In the genomic region with DNA sequence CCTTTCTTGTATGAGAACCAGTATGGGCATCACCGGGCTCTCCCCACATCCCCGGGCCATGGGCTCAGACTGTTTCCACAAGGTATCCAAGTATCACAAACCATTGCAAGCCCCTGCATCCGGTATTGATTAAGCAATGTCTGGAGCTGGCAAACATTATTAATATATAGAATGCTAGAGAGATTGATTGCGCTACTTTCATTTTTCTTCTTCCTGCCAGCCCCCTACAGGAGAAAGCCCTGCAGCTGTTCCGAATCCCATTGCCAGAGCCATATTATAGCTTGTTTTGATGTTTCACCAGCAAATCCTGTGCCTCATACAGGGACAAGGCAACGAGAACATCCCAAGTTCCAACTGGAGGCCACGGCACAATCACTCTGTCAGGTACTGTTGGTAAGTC, we compare ENCODE assay signal across 7 mouse cellular contexts.
"Had no signal": no experiment of that assay in that cellular context is flagged by ENCODE, and none has a peak within 500 bp of the region (broad histone marks: within the 10 kb centered on the region; RNA-seq: fewer than 3 reads in every experiment).

No protein-coding gene starts in this region.

- ATAC-seq: intestine, embryonic 16.5 days; lung, postnatal 0 days; midbrain, embryonic 13.5 days had no signal

- DNase-seq: thymus, postnatal 36 days had no signal

- H3K27ac ChIP-seq: kidney, embryonic 15.5 days; liver, embryonic 15.5 days; midbrain, embryonic 13.5 days had no signal

- H3K9ac ChIP-seq: kidney, embryonic 15.5 days; liver, embryonic 15.5 days; midbrain, embryonic 13.5 days had no signal

- H3K4me3 ChIP-seq: kidney, embryonic 15.5 days; liver, embryonic 15.5 days; midbrain, embryonic 13.5 days had no signal

- H3K27me3 ChIP-seq: kidney, embryonic 15.5 days; liver, embryonic 15.5 days; midbrain, embryonic 13.5 days had no signal

- H3K4me1 ChIP-seq: liver, embryonic 15.5 days; midbrain, embryonic 13.5 days had no signal

- H3K4me2 ChIP-seq: kidney, embryonic 15.5 days; liver, embryonic 11.5 days; liver, embryonic 15.5 days; midbrain, embryonic 13.5 days had no signal

- H3K9me3 ChIP-seq: kidney, embryonic 15.5 days; liver, embryonic 15.5 days; midbrain, embryonic 13.5 days had no signal

- H3K36me3 ChIP-seq: kidney, embryonic 15.5 days; liver, embryonic 15.5 days; midbrain, embryonic 13.5 days had no signal
